Mouse (Mus musculus) lung, embryonic 15.5 days (tissue): ENCODE measurements at regions not wholly inside any gene's neighbourhood (a gene's known extent, or its start where the extent isn't known, plus 50 kb on each side); places are given as distances from the start of the nearest gene placed in this dataset.

Experiments
- ATAC-seq: fragments of 200-750 bp; cut with Nextera tagmentation; 2 replicates; pipeline ENCODE4 v1.8.0; 2017; ENCODE audit warnings: moderate number of reproducible peaks, borderline replicate concordance; ENCODE audit not compliant: low FRiP score, low TSS enrichment; ENCODE audit errors: extremely low read depth
- H3K27ac ChIP-seq: fragments of 300-500 bp; sonication (generic); 2 replicates; pipeline ENCODE4 v1.5.1; 2015; ENCODE audit warnings: moderate library complexity, mild to moderate bottlenecking, inconsistent platforms
- H3K27me3 ChIP-seq: fragments of 300-500 bp; sonication (generic); 2 replicates; pipeline ENCODE4 v1.6.1; 2015; ENCODE audit warnings: inconsistent platforms
- H3K36me3 ChIP-seq: fragments of 300-500 bp; sonication (generic); 2 replicates; pipeline ENCODE4 v1.6.1; 2015; ENCODE audit warnings: inconsistent platforms
- H3K4me1 ChIP-seq: fragments of 300-500 bp; sonication (generic); 2 replicates; pipeline ENCODE4 v1.6.1; 2015; ENCODE audit warnings: inconsistent platforms
- H3K4me2 ChIP-seq: fragments of 300-500 bp; sonication (generic); 2 replicates; pipeline ENCODE4 v1.6.1; 2015; ENCODE audit warnings: inconsistent platforms, mild to moderate bottlenecking, moderate library complexity
- H3K4me3 ChIP-seq: fragments of 300-500 bp; sonication (generic); 2 replicates; pipeline ENCODE4 v1.5.1; 2015; ENCODE audit warnings: mild to moderate bottlenecking, inconsistent platforms
- H3K9ac ChIP-seq: fragments of 300-500 bp; sonication (generic); 2 replicates; pipeline ENCODE4 v1.6.1; 2015; ENCODE audit warnings: inconsistent platforms
- H3K9me3 ChIP-seq: fragments of 300-500 bp; sonication (generic); 2 replicates; pipeline ENCODE4 v1.6.1; 2016; ENCODE audit warnings: inconsistent platforms
- WGBS: fragments of 180-500 bp; shearing (Covaris S2); methylation state at CpG from one replicate; pipeline ENCODE4 v1.1.7; 2015; 5-methylcytosine and 5-hydroxymethylcytosine counted together

GRCm38 (mm10) chr13:71459022-71459536 is 504.4 kb downstream of the Irx1 start:
- H3K27me3 ChIP-seq, result peaks cover 17% of the 10 kb centered on the region; the same call in 1 of the 2 replicates
- WGBS, result 22% methylated on average over 11 of the region's 11 CpGs
- no peak overlapping the region for H3K4me3 ChIP-seq
- peak overlapping the region; percentile 42 for H3K4me2 ChIP-seq
- peaks cover 16% of the 10 kb centered on the region; the same call in 1 of the 2 replicates for H3K4me1 ChIP-seq
- H3K27ac ChIP-seq, result peak overlapping the region; percentile 63; the same call in 1 of the 2 replicates
- H3K9me3 ChIP-seq, result no peaks in the 10 kb centered on the region
- ATAC-seq, result no peak
- no peaks in the 10 kb centered on the region for H3K36me3 ChIP-seq
- H3K9ac ChIP-seq, result no peak overlapping the region

- no peaks in the 10 kb centered on the region for H3K36me3 ChIP-seq
- H3K9me3 ChIP-seq, result no peaks in the 10 kb centered on the region
- no peak overlapping the region for H3K9ac ChIP-seq
- peak overlapping the region; percentile 42 for H3K4me2 ChIP-seq
- H3K4me3 ChIP-seq, result peak overlapping the region; percentile 2; the same call in 1 of the 2 replicates
- peaks cover 16% of the 10 kb centered on the region; the same call in 1 of the 2 replicates for H3K4me1 ChIP-seq
- 2% methylated on average over 25 of the region's 25 CpGs for WGBS
- peak; percentile 81 for ATAC-seq
- H3K27me3 ChIP-seq, result peaks cover 20% of the 10 kb centered on the region; the same call in 1 of the 2 replicates
- H3K27ac ChIP-seq, result peak overlapping the region; percentile 63
These were observed 505.2 kb downstream of the Irx1 start for GRCm38 (mm10) chr13:71458061-71458935.

- H3K27ac ChIP-seq, result no peak overlapping the region
- no peak overlapping the region for H3K4me2 ChIP-seq
- H3K9ac ChIP-seq, result no peak overlapping the region
- H3K9me3 ChIP-seq, result no peaks in the 10 kb centered on the region
- 66% methylated on average over 3 of the region's 3 CpGs for WGBS
- no peak for ATAC-seq
- H3K4me3 ChIP-seq, result no peak overlapping the region
- H3K27me3 ChIP-seq, result peaks cover 20% of the 10 kb centered on the region; the same call in 1 of the 2 replicates
- H3K4me1 ChIP-seq, result peaks cover 16% of the 10 kb centered on the region; the same call in 1 of the 2 replicates
- no peaks in the 10 kb centered on the region for H3K36me3 ChIP-seq
These were observed 506.0 kb downstream of the Irx1 start for GRCm38 (mm10) chr13:71457550-71457949.

- no peak overlapping the region for H3K9ac ChIP-seq
- ATAC-seq, result no peak
- H3K36me3 ChIP-seq, result no peaks in the 10 kb centered on the region
- H3K4me3 ChIP-seq, result no peak overlapping the region
- H3K4me1 ChIP-seq, result no peaks in the 10 kb centered on the region
- H3K4me2 ChIP-seq, result no peak overlapping the region
- WGBS, result 78% methylated on average over 5 of the region's 5 CpGs
- H3K27ac ChIP-seq, result no peak overlapping the region
- H3K9me3 ChIP-seq, result no peaks in the 10 kb centered on the region
- H3K27me3 ChIP-seq, result peaks cover 9% of the 10 kb centered on the region; the same call in 1 of the 2 replicates
These were observed 511.3 kb downstream of the Irx1 start for GRCm38 (mm10) chr13:71452258-71452657.

GRCm38 (mm10) chr13:71437601-71438099 is 525.9 kb downstream of the Irx1 start:
- WGBS, result 30% methylated on average over 2 of the region's 2 CpGs
- no peak overlapping the region for H3K27ac ChIP-seq
- no peaks in the 10 kb centered on the region for H3K27me3 ChIP-seq
- no peak overlapping the region for H3K4me2 ChIP-seq
- no peak overlapping the region for H3K9ac ChIP-seq
- no peaks in the 10 kb centered on the region for H3K4me1 ChIP-seq
- H3K4me3 ChIP-seq, result no peak overlapping the region
- no peaks in the 10 kb centered on the region for H3K36me3 ChIP-seq
- ATAC-seq, result no peak
- no peaks in the 10 kb centered on the region for H3K9me3 ChIP-seq

GRCm38 (mm10) chr13:71403654-71404560 is 559.6 kb downstream of the Irx1 start:
- Histone ChIP-seq H3K9me3 (no peaks in the 10 kb centered on the region), H3K9ac (no peak overlapping the region), H3K4me1 (no peaks in the 10 kb centered on the region), H3K27me3 (no peaks in the 10 kb centered on the region), H3K36me3 (no peaks in the 10 kb centered on the region), H3K27ac (no peak overlapping the region), H3K4me2 (no peak overlapping the region), H3K4me3 (no peak overlapping the region)
- ATAC-seq, result no peak
- 66% methylated on average over 21 of the region's 21 CpGs for WGBS

- Histone ChIP-seq H3K27me3 (no peaks in the 10 kb centered on the region), H3K9ac (no peak overlapping the region), H3K4me3 (no peak overlapping the region), H3K4me1 (no peaks in the 10 kb centered on the region), H3K9me3 (no peaks in the 10 kb centered on the region), H3K4me2 (no peak overlapping the region), H3K27ac (no peak overlapping the region), H3K36me3 (no peaks in the 10 kb centered on the region)
- 66% methylated on average over 10 of the region's 10 CpGs for WGBS
- no peak for ATAC-seq
These were observed 552.2 kb upstream of the Adamts16 start for GRCm38 (mm10) chr13:71393716-71394309.

- Histone ChIP-seq H3K27ac (no peak overlapping the region), H3K9ac (no peak overlapping the region), H3K4me3 (no peak overlapping the region), H3K27me3 (no peaks in the 10 kb centered on the region), H3K9me3 (no peaks in the 10 kb centered on the region), H3K36me3 (no peaks in the 10 kb centered on the region), H3K4me2 (no peak overlapping the region), H3K4me1 (peaks cover 28% of the 10 kb centered on the region)
- WGBS, result 58% methylated on average over 2 of the region's 2 CpGs
- no peak for ATAC-seq
These were observed 537.0 kb upstream of the Adamts16 start for GRCm38 (mm10) chr13:71378641-71379040.

- no peaks in the 10 kb centered on the region for H3K9me3 ChIP-seq
- no peaks in the 10 kb centered on the region for H3K36me3 ChIP-seq
- WGBS, result 20% methylated on average over 9 of the region's 9 CpGs
- peak overlapping the region; percentile 75 for H3K27ac ChIP-seq
- peaks cover 39% of the 10 kb centered on the region for H3K4me1 ChIP-seq
- H3K9ac ChIP-seq, result no peak overlapping the region
- H3K4me3 ChIP-seq, result no peak overlapping the region
- H3K27me3 ChIP-seq, result no peaks in the 10 kb centered on the region
- H3K4me2 ChIP-seq, result peak overlapping the region; percentile 32; the same call in 1 of the 2 replicates
- peak; percentile 93 for ATAC-seq
These were observed 534.4 kb upstream of the Adamts16 start for GRCm38 (mm10) chr13:71375909-71376606.

- WGBS, result 15% methylated on average over 10 of the region's 10 CpGs
- ATAC-seq, result no peak
- H3K36me3 ChIP-seq, result no peaks in the 10 kb centered on the region
- no peak overlapping the region for H3K4me3 ChIP-seq
- peaks cover 39% of the 10 kb centered on the region for H3K4me1 ChIP-seq
- no peak overlapping the region for H3K9ac ChIP-seq
- peak overlapping the region; percentile 21 for H3K4me2 ChIP-seq
- H3K27ac ChIP-seq, result peak overlapping the region; percentile 65
- H3K9me3 ChIP-seq, result no peaks in the 10 kb centered on the region
- H3K27me3 ChIP-seq, result no peaks in the 10 kb centered on the region
These were observed 531.4 kb upstream of the Adamts16 start for GRCm38 (mm10) chr13:71372701-71373685.
